Mouse (Mus musculus) midbrain, embryonic 12.5 days (tissue): ENCODE measurements around the gene Tfdp2. TPM values are rescaled to one million over a fixed set of nuclear protein-coding genes. Genes with fewer than 3 reads are reported as not detected.
A peak's percentile ranks its signal among the peaks of the same experiment; 100 is the strongest.
"Not testable (repeated sequence)": the region's sequence is repeated elsewhere in the genome, so short reads cannot be mapped to it uniquely, and the experiment has no call there.

Experiments
- ATAC-seq: fragments of 200-750 bp; cut with Nextera tagmentation; 2 replicates; pipeline ENCODE4 v1.8.0; 2017; ENCODE audit warnings: low read depth, moderate TSS enrichment, moderate library complexity; ENCODE audit not compliant: low FRiP score
- H3K27ac ChIP-seq: fragments of 300-500 bp; sonication (generic); replicated peaks from 2 replicates; pipeline ENCODE4 v1.5.1; 2016; ENCODE audit warnings: mild to moderate bottlenecking
- H3K27me3 ChIP-seq: fragments of 300-500 bp; sonication (generic); 2 replicates; pipeline ENCODE4 v1.6.1; 2016; ENCODE audit warnings: mild to moderate bottlenecking
- H3K36me3 ChIP-seq: fragments of 300-500 bp; sonication (generic); 2 replicates; pipeline ENCODE4 v1.6.1; 2016
- H3K4me1 ChIP-seq: fragments of 300-500 bp; sonication (generic); 2 replicates; pipeline ENCODE4 v1.6.1; 2016
- H3K4me2 ChIP-seq: fragments of 300-500 bp; sonication (generic); replicated peaks from 2 replicates; pipeline ENCODE4 v1.6.1; 2016; ENCODE audit warnings: mild to moderate bottlenecking, moderate library complexity
- H3K4me3 ChIP-seq: fragments of 300-500 bp; sonication (generic); 2 replicates; pipeline ENCODE4 v1.5.1; 2016; ENCODE audit warnings: mild to moderate bottlenecking
- H3K9ac ChIP-seq: fragments of 300-500 bp; sonication (generic); replicated peaks from 2 replicates; pipeline ENCODE4 v1.6.1; 2016; ENCODE audit warnings: mild to moderate bottlenecking, moderate library complexity
- H3K9me3 ChIP-seq: fragments of 300-500 bp; sonication (generic); 2 replicates; pipeline ENCODE4 v1.6.1; 2016; ENCODE audit warnings: mild to moderate bottlenecking
- WGBS: fragments of 180-500 bp; shearing (Covaris S2); methylation state at CpG from one replicate; pipeline ENCODE4 v1.1.7; 2016; 5-methylcytosine and 5-hydroxymethylcytosine counted together
- polyA plus RNA-seq: library from polyadenylated mRNA; unstranded; fragments of >200 nt; fragmentation: Nextera tagmentation; extraction: Ambion mirVana; gene quantifications from 2 replicates; pipeline ENCODE4 v1.2.1, GENCODE M21; 2016

The Tfdp2 gene
- polyA plus RNA-seq: 116 and 124 TPM in 2 replicates

DNA sequence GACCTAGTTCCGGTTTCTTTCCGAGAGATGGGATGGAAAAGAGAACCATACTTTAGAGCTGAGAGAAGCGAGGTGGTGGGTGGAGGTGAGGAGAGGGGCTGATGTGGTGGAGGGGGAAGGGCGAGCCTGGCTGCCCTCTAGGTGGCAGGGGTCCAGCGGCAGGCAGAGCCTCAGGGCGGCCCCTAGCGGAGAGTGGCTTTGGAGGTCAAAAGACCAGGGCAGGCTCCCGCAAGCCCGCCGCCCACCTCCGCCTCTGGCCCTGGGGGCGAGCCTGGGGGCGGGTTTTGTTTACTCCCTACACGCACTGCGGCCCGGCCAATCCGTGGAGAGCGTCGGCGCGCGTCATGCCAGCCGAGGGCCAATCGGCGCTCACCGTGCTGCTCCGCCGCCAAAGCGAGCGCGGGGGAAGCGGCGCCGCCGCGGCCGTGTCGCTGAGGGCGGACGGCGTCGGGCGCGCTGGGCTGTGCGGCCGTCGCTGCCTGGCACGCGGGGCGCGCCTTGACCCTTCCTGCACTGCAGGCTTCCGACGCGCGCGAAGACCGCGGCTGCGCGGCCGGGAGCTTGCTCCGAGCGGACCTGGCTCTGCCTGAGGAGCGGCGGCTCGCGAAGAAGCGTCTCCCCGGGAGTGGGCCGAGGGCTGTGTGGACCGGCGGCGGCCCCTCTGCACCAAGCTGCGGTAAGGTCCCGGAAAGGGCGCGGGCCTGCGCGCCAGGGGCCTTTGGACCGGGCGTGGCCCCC lies at the start of gene Tfdp2:
Tfdp2 (plus strand) TSS at position 391 of the 738 bp plus-strand sequence.
- no peaks in the 10 kb centered on the region for H3K27me3 ChIP-seq
- H3K4me3 ChIP-seq: peak within 1 kb of the TSS; percentile 81
- H3K36me3 ChIP-seq: no peaks in the 10 kb centered on the region
- peaks cover 20% of the 10 kb centered on the region for H3K4me1 ChIP-seq
- WGBS: under 1% methylated on average over 75 of the region's 81 CpGs
- H3K4me2 ChIP-seq: peak within 1 kb of the TSS; percentile 98
- H3K27ac ChIP-seq: peak within 1 kb of the TSS; percentile 72
- H3K9me3 ChIP-seq: no peaks in the 10 kb centered on the region
- peak within 1 kb of the TSS; percentile 77 for H3K9ac ChIP-seq
- peak; percentile 99 for ATAC-seq

DNA sequence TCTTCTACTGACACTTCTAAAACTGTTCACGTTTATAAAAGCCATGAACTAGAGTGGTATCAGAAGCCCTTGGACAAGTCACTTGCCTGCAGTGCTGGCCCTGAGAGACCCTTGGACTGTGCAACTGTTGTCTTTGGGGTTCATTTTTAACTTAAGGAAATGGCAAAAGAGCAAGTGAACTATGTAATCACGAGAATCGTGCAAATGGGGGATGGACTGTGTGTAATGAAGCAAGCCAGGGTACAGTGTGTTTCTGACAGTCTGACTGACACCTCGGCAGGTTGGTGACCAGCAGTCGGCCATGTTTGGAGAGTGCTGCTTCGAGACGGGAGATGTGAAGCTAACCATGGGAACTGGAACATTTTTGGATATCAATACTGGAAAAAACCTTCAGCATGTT lies 43.3 kb upstream of the Tfdp2 start:
- Histone ChIP-seq H3K36me3 (no peaks in the 10 kb centered on the region), H3K4me1 (no peaks in the 10 kb centered on the region), H3K9me3 (no peaks in the 10 kb centered on the region), H3K27ac (no peak overlapping the region), H3K27me3 (no peaks in the 10 kb centered on the region), H3K9ac (no peak overlapping the region), H3K4me2 (no peak overlapping the region), H3K4me3 (no peak overlapping the region)
- WGBS: 93% methylated on average over 7 of the region's 7 CpGs
- ATAC-seq: no peak

DNA sequence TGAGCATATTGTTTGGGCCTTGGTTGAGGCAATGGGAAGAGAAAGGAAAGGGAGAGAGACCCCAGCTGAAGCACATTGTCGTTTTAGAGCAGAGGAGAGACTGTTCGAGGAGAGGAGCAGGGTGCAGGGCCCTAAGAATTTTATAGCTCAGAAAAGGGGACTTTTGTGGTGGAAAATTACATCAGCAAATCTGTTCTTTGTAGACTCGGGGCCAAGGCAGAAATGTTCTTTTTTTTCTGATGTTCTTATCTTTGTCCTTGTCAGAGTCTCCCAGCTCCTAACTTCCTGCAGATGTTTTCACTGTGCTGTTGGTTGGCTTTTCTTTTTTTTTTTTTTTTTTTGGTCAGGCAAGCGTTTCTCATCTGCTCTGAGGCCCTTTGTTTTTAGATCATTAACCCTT lies 37.6 kb upstream of the Tfdp2 start:
- no peak for ATAC-seq
- Histone ChIP-seq H3K36me3 (no peaks in the 10 kb centered on the region), H3K27ac (no peak overlapping the region), H3K9ac (no peak overlapping the region), H3K27me3 (no peaks in the 10 kb centered on the region), H3K4me2 (no peak overlapping the region), H3K4me3 (no peak overlapping the region), H3K4me1 (no peaks in the 10 kb centered on the region), H3K9me3 (no peaks in the 10 kb centered on the region)
- WGBS: 53% methylated on average over 4 of the region's 4 CpGs

DNA sequence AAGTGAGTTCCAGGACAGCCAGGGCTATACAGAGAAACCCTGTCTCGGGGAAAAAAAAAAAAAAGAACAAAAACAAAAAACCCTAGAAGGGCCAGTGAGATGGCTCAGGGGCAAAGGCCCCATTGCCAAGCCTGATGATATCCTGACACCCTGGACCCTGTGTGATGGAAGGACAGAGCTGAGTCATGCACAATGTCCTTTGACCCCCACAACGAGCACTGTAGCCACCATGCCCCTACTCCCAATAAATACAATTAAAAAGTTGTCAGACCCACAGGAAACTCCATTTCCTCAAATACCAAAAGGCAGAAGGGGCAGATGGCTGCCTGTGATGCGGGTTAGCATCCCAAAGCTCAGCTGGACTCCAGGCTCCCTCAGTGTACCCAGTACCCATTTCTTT lies 37.0 kb upstream of the Tfdp2 start:
- 88% methylated on average over 3 of the region's 3 CpGs for WGBS
- Histone ChIP-seq H3K9me3 (no peaks in the 10 kb centered on the region), H3K27ac (no peak overlapping the region), H3K4me2 (no peak overlapping the region), H3K4me1 (no peaks in the 10 kb centered on the region), H3K27me3 (no peaks in the 10 kb centered on the region), H3K9ac (no peak overlapping the region), H3K4me3 (no peak overlapping the region), H3K36me3 (no peaks in the 10 kb centered on the region)
- no peak for ATAC-seq

DNA sequence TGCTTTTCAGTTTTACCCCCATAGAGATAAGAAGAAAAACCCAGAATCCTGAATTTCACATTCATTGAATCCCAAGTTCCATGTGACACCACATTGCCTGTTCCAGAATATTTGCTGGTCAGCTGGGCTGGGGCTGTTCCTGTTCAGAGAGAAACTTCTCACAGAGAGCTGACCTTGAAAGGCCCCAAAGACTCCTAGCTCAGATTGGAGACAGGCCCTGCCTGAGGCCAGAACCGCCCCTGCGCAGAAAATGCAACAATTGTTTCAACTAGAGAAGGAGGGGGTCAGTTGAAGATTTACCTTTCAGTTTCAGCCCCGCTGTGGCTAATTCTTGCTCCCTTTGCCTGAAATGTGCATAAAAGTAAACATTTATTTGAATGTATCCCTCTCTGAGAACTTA lies 35.3 kb upstream of the Tfdp2 start:
- no peak for ATAC-seq
- WGBS: 87% methylated on average over 3 of the region's 3 CpGs

DNA sequence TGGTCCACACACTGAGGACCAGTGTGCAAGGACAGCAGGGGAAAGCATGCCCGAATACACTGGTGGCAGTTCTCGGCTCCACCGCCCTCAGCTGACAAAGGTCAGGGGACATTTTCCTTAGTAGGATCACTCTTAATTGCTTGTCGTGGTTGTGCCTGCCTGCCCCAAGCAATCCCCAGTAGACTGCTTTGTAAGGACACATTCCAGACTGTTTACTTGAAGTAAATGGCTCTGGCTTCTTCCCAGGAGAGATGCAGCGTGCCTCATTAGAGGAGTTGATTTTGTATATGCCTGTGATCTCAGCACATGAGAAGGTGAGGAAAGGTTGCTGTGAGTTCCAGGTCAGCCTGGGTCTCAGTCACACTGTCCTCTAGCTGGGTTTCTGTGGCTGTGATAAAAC lies 33.7 kb upstream of the Tfdp2 start:
- no peak for ATAC-seq
- 77% methylated on average over 5 of the region's 5 CpGs for WGBS
- H3K27ac ChIP-seq: no peak overlapping the region

More for the DNA sequence above, 35.3 kb upstream of the Tfdp2 start:
- Histone ChIP-seq H3K27ac (no peak overlapping the region), H3K4me2 (no peak overlapping the region), H3K9ac (no peak overlapping the region), H3K9me3 (no peaks in the 10 kb centered on the region), H3K4me3 (no peak overlapping the region), H3K36me3 (no peaks in the 10 kb centered on the region), H3K27me3 (no peaks in the 10 kb centered on the region), H3K4me1 (no peaks in the 10 kb centered on the region)

DNA sequence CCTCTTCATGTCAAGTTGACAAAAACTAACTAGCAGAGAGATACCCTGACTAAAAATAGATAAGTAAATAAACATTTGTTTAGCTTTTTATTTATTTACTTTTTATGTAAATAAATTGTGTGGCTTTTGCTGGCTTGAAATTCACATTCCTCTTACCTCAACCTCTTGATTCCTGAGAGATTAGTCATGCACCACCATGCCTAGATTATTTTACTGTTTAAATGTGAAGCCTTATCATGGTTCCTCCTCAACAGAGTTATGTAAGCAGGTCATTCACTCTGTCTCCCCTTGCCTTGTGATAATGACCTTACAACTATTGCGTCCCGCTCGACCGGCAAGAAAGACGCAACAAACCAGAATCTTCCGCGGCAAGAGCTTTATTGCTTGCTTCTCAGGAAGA lies 32.6 kb upstream of the Tfdp2 start:
- Histone ChIP-seq H3K4me2 (no peak overlapping the region), H3K36me3 (no peaks in the 10 kb centered on the region), H3K4me1 (no peaks in the 10 kb centered on the region), H3K27me3 (no peaks in the 10 kb centered on the region), H3K27ac (no peak overlapping the region), H3K9me3 (no peaks in the 10 kb centered on the region), H3K4me3 (no peak overlapping the region), H3K9ac (no peak overlapping the region)
- WGBS: 95% methylated on average over 7 of the region's 7 CpGs
- ATAC-seq: no peak

More for the DNA sequence above, 33.7 kb upstream of the Tfdp2 start:
- no peak overlapping the region for H3K4me2 ChIP-seq
- H3K27me3 ChIP-seq: no peaks in the 10 kb centered on the region
- no peaks in the 10 kb centered on the region for H3K9me3 ChIP-seq
- H3K4me3 ChIP-seq: no peak overlapping the region
- H3K36me3 ChIP-seq: no peaks in the 10 kb centered on the region
- no peaks in the 10 kb centered on the region for H3K4me1 ChIP-seq
- no peak overlapping the region for H3K9ac ChIP-seq

DNA sequence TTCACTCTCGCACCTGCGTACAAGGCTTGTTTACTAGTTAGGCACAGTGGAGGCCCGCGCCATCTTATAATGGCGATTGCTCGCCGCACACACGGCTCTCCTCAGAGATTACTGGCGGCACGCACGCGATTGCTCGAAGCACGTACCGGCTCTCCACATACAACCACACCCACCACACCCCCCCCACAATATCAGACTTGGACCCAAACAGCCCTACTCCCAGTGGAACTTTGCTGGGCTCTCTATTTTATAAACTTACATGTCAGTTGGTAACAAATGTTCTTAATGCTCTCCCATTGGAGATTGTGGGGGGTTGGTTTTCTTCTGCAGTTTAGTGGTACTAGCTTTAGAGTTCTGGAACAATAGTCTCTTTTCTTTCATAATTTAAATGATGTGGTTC lies 32.1 kb upstream of the Tfdp2 start:
- ATAC-seq, H3K4me2 ChIP-seq, H3K4me1 ChIP-seq, H3K4me3 ChIP-seq, H3K36me3 ChIP-seq, H3K27me3 ChIP-seq, H3K9ac ChIP-seq, H3K27ac ChIP-seq, H3K9me3 ChIP-seq: not testable (repeated sequence)
- 97% methylated on average over 15 of the region's 15 CpGs for WGBS

DNA sequence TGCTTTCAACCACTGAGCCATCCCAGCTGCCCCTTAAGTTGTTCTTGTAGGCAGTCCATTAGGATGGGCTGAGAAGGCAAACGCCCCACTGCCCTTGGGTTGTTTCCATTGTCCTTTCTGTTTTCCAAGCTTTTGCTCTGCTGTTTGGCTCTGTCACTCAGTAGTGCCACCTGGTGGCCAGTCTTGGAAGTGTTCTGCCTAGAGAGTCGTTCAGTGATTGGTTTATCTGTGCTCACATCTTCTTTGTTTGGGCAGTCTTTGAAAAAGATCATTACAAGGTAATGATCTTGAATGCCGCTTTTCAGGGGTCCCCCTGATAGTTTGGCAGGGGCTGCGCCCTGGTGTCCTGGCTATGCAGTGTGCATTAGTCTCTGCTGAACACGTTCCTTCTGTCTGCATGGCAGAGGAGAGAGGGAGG lies 28.9 kb upstream of the Tfdp2 start:
- Histone ChIP-seq H3K27ac (no peak overlapping the region), H3K9ac (no peak overlapping the region), H3K36me3 (no peaks in the 10 kb centered on the region), H3K27me3 (no peaks in the 10 kb centered on the region), H3K4me3 (no peak overlapping the region), H3K4me1 (no peaks in the 10 kb centered on the region), H3K4me2 (no peak overlapping the region), H3K9me3 (no peaks in the 10 kb centered on the region)
- 13% methylated on average over 5 of the region's 5 CpGs for WGBS
- ATAC-seq: 0 out of 2 replicates have a peak, but pooled peaks have one; percentile 23

DNA sequence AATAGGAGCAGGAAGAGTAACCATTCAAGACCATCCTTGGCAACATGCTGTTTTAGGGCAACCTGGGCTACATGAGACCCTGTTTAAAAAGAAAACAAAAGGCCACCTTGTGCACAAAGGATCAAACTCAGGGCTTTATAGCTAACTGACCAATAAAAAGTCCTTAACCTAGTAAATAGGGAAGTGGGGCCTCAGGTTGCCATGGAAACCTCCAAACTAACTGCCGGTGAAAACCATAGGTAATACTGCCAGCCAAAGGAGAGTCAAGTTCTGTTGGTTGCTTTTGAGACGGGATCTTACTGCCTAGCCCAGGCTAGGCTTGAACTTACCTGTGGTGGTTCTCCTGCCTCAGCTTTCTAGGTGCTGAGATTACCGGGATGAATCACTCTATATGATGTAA lies 25.5 kb upstream of the Tfdp2 start:
- 69% methylated on average over 3 of the region's 3 CpGs for WGBS
- no peak overlapping the region for H3K4me2 ChIP-seq
- H3K27ac ChIP-seq: no peak overlapping the region
- no peaks in the 10 kb centered on the region for H3K9me3 ChIP-seq
- H3K36me3 ChIP-seq: no peaks in the 10 kb centered on the region
- H3K4me3 ChIP-seq: no peak overlapping the region
- no peaks in the 10 kb centered on the region for H3K27me3 ChIP-seq
- no peak for ATAC-seq
- no peak overlapping the region for H3K9ac ChIP-seq
- no peaks in the 10 kb centered on the region for H3K4me1 ChIP-seq

DNA sequence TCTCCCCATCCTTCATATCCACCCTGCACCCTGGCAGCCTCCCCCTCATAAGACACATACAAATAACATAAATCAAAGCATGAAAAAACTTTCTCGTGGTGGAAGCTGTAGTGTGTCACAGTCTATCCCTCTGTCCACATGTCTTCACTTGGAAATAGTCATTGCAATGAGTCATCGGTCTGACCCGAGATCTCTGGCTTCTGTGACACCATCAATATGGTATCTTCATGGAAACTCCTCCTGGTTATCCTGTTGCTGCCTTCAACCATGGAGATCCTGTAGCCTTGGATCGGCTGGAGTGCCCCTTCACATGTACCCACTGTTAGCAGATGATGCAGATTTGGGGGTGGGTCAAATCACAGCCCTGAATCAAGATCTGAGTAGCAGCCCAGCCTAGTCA lies 11.2 kb upstream of the Tfdp2 start:
- Histone ChIP-seq H3K36me3 (no peaks in the 10 kb centered on the region), H3K4me1 (no peaks in the 10 kb centered on the region), H3K4me3 (no peak overlapping the region), H3K4me2 (no peak overlapping the region), H3K27me3 (no peaks in the 10 kb centered on the region), H3K9me3 (no peaks in the 10 kb centered on the region), H3K27ac (no peak overlapping the region), H3K9ac (no peak overlapping the region)
- 85% methylated on average over 4 of the region's 4 CpGs for WGBS
- no peak for ATAC-seq

DNA sequence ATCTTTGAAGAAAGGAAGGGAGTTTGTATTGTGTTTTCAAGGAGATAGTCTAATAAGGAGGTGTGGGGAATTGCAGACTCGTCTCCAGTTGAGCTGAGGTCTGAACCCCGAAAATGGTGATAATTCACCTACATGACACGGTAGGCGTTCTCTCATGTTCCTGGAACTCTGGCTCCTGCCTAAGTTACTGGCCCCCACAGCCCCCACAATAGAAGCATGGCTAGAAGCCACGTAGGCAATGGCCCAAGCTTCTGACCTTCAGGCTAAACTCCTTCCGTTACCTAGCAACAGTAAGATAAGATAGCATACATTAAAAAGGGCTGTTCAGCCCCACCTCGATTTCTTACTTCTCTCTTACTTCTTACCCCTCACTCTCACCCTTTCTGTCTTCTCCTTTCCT lies 9.4 kb upstream of the Tfdp2 start:
- no peaks in the 10 kb centered on the region for H3K4me1 ChIP-seq
- H3K27ac ChIP-seq: no peak overlapping the region
- H3K4me2 ChIP-seq: no peak overlapping the region
- WGBS: 76% methylated on average over 7 of the region's 7 CpGs
- no peaks in the 10 kb centered on the region for H3K36me3 ChIP-seq
- H3K9ac ChIP-seq: no peak overlapping the region
- no peak overlapping the region for H3K4me3 ChIP-seq
- no peaks in the 10 kb centered on the region for H3K27me3 ChIP-seq
- ATAC-seq: no peak
- H3K9me3 ChIP-seq: no peaks in the 10 kb centered on the region
